Mouse (Mus musculus) MEL (cell line): ENCODE results near the gene Pitpnc1.

Experiments used
- GATA1 ChIP-seq: IDR thresholded peaks from 2 replicates; pipeline ENCODE4 v1.6.1; 2011; ENCODE audit warnings: low read depth, low read length, improper control_type of control experiment
- POLR2A ChIP-seq, 2 experiments: IDR thresholded peaks; 2 replicates each; pipeline ENCODE4 v1.6.1; 2011 to 2012; ENCODE audit warnings: low read length in 2 of 2, mild to moderate bottlenecking in 2 of 2, control low read depth in 1 of 2, improper control_type of control experiment in 1 of 2, low read depth in 1 of 2, moderate library complexity in 1 of 2; ENCODE audit not compliant: control insufficient read depth in 1 of 2, insufficient read depth in 1 of 2, poor library complexity in 1 of 2
- POLR2AphosphoS2 ChIP-seq: IDR thresholded peaks from 2 replicates; pipeline ENCODE4 v1.6.1; 2011; ENCODE audit warnings: low read length, improper control_type of control experiment

DNA sequence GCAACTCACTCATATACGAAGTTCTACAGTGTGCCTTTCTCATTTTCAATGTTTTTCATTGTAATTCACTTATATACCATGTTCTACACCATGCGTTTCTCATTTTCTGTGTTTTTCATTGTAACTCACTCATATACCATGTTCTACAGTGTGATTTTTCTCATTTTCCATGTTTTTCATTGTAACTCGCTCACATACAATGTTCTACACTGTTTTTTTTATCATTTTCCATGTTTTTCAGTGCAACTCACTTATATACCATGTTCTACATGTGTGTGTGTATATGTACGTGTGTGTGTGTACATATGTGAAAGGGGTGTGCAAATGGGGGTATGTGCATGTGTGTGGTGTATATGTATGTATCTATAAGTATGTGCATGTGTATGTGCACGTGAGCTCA lies 271.2 kb downstream of the Pitpnc1 start:
- no peak for TF ChIP-seq POLR2AphosphoS2
- TF ChIP-seq POLR2A (IDR thresholded peaks at IDR 0.05; ENCODE audit: control insufficient read depth in 1 of 2, insufficient read depth in 1 of 2, low read depth in 1 of 2, low read length in 2 of 2, poor library complexity in 1 of 2), result no peak
- no peak for TF ChIP-seq GATA1
